Mouse (Mus musculus) cerebral cortex, adult 2 months (tissue): ENCODE measurements around the gene Gtf2b.

Experiments
- WGBS: fragments of 180-500 bp; shearing (Covaris S2); methylation state at CpG from one replicate; pipeline ENCODE4 v1.1.7; 2018; 5-methylcytosine and 5-hydroxymethylcytosine counted together

Gtf2b gene

GRCm38 (mm10) chr3:142811582-142811981 lies 46.7 kb downstream of the Gtf2b start:
- WGBS: 89% methylated on average over 3 of the region's 3 CpGs

GRCm38 (mm10) chr3:142817506-142817905 lies 52.7 kb downstream of the Gtf2b start:
- WGBS: 91% methylated on average over 3 of the region's 3 CpGs

GRCm38 (mm10) chr3:142823606-142824005 lies 58.8 kb downstream of the Gtf2b start:
- 88% methylated on average over 1 of the region's 1 CpGs for WGBS

- 96% methylated on average over 4 of the region's 4 CpGs for WGBS
Measured at GRCm38 (mm10) chr3:142826449-142827146, 61.8 kb downstream of the Gtf2b start.

- 58% methylated on average over 3 of the region's 3 CpGs for WGBS
Measured at GRCm38 (mm10) chr3:142832910-142833309, 68.1 kb downstream of the Gtf2b start.
